Mouse (Mus musculus) erythroblast, embryonic 14.5 days (primary cell): ENCODE measurements around the gene Dkkl1. TPM values are rescaled to one million over a fixed set of nuclear protein-coding genes. Genes with fewer than 3 reads are reported as not detected.
A peak's percentile ranks its signal among the peaks of the same experiment; 100 is the strongest.

ENCODE experiments used
- H3K27me3 ChIP-seq: 2 replicates; pipeline ENCODE4 v1.6.1; 2012; ENCODE audit warnings: inconsistent platforms; ENCODE audit not compliant: control insufficient read depth
- H3K36me3 ChIP-seq: 2 replicates; pipeline ENCODE4 v1.6.1; 2012; ENCODE audit warnings: mild to moderate bottlenecking, inconsistent platforms; ENCODE audit not compliant: control insufficient read depth
- H3K4me1 ChIP-seq: 2 replicates; pipeline ENCODE4 v1.6.1; 2012; ENCODE audit warnings: inconsistent platforms; ENCODE audit not compliant: control insufficient read depth
- H3K4me3 ChIP-seq: replicated peaks from 2 replicates; pipeline ENCODE3; 2012; ENCODE audit warnings: moderate library complexity, mild to moderate bottlenecking, inconsistent platforms
- H3K9me3 ChIP-seq: 2 replicates; pipeline ENCODE4 v1.6.1; 2012; ENCODE audit warnings: low read length, inconsistent platforms, mixed read lengths; ENCODE audit not compliant: control insufficient read depth
- GATA1 ChIP-seq: IDR thresholded peaks from 2 replicates; pipeline ENCODE4 v1.6.1; 2012; ENCODE audit warnings: low read length, inconsistent platforms, mixed read lengths
- TAL1 ChIP-seq: IDR thresholded peaks from 3 replicates; pipeline ENCODE4 v1.6.1; 2012; ENCODE audit warnings: low read length, inconsistent platforms, mixed read lengths
- polyA plus RNA-seq: library from polyadenylated mRNA; stranded (reverse); fragments of >175 nt; gene quantifications from 2 replicates; pipeline ENCODE4 v1.2.3, GENCODE M21; 2012

Gene Dkkl1
- polyA plus RNA-seq, 1 experiment = 0.55 TPM

- peaks cover 40% of the 10 kb centered on the region for H3K4me1 ChIP-seq
- H3K27me3 ChIP-seq = peaks cover 21% of the 10 kb centered on the region
- H3K36me3 ChIP-seq = no peaks in the 10 kb centered on the region
- TF ChIP-seq GATA1 = no peak
- TF ChIP-seq TAL1 = no peak
- H3K4me3 ChIP-seq = peak within 1 kb of the TSS; percentile 61
- no peaks in the 10 kb centered on the region for H3K9me3 ChIP-seq
Measured at GRCm38 (mm10) chr7:45238723-45239496, 27.0 kb upstream of the Dkkl1 start, which contains the start of gene Cd37. Cd37 (minus strand) TSS chr7:45239115.

DNA sequence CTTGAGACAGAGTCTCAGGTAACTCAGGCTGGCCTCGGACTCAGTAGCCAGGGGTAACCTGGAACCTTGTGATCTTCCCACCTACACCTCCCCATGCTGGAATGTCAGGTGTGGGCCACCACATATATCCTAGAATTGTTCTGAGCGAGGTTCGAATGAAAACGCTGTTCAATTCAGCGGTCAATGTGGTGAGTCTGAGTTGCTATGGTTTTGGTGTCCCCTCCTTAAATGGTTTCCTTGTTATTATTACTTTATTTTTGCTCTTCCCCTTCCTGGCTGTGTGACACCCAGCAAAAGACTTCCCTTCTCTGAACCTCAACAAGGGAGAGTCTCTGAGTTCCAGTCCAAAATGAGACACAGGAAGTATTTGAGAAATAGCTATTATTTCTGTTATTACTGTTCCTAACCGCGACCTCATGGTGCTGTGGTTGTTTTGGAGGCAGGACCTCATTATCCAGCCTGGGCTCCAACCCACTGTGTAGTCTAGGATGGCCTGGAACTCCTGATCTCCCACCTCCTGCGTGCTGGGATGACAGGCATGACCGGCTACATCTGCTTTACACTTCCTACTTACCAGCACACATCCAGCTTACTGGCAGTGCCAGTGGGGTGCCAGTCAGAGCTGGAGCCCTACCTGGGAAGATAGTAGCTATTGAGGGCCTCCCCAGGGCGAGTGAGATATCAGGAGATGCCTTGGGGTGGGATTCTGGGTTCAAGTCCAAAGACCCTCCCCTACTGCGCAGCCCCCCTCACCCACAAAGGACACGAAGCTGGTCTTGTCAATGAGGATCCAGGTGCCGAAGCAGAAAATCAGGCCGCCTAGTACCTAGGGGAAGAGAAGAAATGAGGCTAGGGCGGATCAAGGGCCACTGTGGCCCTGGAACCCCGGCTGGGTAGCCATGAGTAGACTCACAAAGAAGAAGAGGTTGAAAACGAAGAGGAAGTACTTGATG is 26.1 kb upstream of the Dkkl1 start:
- Histone ChIP-seq H3K4me1 (peaks cover 48% of the 10 kb centered on the region), H3K27me3 (peaks cover 21% of the 10 kb centered on the region), H3K36me3 (no peaks in the 10 kb centered on the region), H3K4me3 (peak overlapping the region; percentile 61), H3K9me3 (no peaks in the 10 kb centered on the region)
- TF ChIP-seq TAL1 (no peak), GATA1 (no peak)

GRCm38 (mm10) chr7:45235656-45236180 is 23.8 kb upstream of the Dkkl1 start:
- H3K9me3 ChIP-seq = no peaks in the 10 kb centered on the region
- H3K4me1 ChIP-seq = peaks cover 50% of the 10 kb centered on the region
- no peaks in the 10 kb centered on the region for H3K36me3 ChIP-seq
- no peak overlapping the region for H3K4me3 ChIP-seq
- peaks cover 15% of the 10 kb centered on the region for H3K27me3 ChIP-seq
- TF ChIP-seq TAL1 (no peak), GATA1 (no peak)

DNA sequence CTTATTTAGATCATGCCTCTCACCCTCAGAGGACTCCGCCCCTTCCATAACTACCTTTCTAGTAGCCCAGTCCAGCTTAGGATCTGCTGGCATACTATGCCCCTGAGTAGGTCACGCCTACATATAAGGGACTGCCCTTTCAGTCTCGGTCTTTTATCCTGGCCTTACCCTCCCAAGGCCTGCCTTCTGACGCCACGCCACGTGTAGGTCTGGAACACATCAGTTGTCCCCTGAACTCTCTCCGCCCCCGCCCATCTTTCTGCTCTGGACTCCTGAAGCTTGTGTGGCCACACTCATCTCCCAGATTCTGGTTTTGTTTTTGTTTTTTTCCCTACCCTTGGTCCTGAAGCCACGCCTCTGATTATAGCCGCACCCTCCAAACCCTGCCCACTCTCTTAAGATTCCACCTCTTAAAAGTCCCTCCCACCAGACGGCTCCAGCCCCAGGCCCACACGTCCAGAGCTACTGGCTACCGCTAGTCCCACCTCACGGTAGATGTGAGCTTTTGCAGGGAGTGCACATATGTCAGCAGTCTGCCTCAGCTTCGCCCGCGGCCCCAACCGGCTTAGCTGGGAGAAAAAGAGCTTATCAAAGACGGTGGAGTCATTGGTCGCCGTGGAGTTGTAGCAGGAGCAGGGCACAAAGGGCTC is 23.1 kb upstream of the Dkkl1 start:
- no peaks in the 10 kb centered on the region for H3K36me3 ChIP-seq
- peaks cover 12% of the 10 kb centered on the region; the same call in 1 of the 2 replicates for H3K27me3 ChIP-seq
- H3K4me3 ChIP-seq = peak overlapping the region; percentile 8
- TF ChIP-seq GATA1 (no peak), TAL1 (no peak)
- H3K9me3 ChIP-seq = no peaks in the 10 kb centered on the region
- peaks cover 48% of the 10 kb centered on the region for H3K4me1 ChIP-seq

DNA sequence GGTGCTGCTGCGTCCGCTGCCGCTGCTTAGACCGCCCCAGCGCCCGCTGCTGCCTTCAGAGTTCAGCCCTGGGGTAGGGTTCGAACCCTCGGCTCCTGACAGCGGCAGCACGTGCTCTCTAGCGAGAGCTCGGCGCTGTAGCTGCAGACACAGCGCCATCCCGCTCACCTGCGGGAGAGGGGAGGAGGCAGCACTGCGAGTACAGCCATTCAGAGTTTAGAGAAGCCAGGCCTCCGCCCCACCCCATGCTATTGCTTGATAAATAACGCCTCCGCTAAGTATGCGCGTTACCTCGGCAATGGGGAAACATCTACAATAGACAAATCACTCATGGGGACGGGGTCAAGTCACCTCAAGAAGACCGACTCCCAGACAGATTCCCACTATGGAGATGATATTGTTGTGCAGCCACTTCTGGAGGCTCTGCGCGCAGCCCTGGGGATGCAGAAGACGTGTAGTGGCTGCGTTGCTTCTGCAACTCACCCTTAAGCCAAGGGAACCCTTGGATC is 22.4 kb upstream of the Dkkl1 start:
- no peaks in the 10 kb centered on the region for H3K36me3 ChIP-seq
- TF ChIP-seq GATA1 (no peak), TAL1 (no peak)
- H3K9me3 ChIP-seq = no peaks in the 10 kb centered on the region
- peaks cover 48% of the 10 kb centered on the region for H3K4me1 ChIP-seq
- H3K4me3 ChIP-seq = no peak overlapping the region
- H3K27me3 ChIP-seq = peaks cover 12% of the 10 kb centered on the region; the same call in 1 of the 2 replicates

DNA sequence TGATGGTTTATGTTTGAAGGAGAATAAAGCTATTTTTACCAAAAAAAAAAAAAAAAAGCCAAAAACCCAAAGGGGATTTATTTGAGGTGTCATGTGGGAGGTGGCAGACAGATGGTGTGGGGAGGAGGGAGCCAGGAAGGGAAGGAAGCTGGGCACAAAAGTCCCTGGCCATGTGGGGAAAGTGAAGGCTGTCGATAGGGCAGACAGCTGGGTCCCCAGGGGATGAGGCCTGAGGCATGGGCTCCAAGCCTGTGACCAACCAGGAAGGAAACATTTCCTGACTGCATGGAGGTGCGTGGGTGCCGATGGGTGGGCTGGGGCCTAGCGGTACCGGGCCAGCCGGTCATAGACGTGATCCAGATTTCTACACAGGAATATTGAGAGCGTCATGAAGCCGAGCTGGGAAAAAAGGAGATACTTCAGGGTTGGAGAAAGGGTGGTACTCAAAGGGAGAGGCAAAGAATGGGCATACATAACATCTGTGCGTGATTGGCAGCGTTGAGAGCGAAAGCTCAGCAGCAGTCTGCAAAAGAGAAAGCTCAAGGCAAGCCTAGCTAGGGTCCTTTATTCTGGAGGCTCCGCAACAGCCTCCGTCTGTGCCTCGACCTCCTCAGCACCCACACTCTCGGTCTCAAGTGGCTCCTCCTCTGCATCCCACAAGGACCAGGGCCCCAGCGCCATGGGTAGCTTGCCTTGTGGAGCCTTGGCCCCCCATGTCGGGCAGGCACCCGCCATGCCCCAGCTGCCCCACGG is 21.8 kb upstream of the Dkkl1 start:
- TF ChIP-seq GATA1 (no peak), TAL1 (no peak)

DNA sequence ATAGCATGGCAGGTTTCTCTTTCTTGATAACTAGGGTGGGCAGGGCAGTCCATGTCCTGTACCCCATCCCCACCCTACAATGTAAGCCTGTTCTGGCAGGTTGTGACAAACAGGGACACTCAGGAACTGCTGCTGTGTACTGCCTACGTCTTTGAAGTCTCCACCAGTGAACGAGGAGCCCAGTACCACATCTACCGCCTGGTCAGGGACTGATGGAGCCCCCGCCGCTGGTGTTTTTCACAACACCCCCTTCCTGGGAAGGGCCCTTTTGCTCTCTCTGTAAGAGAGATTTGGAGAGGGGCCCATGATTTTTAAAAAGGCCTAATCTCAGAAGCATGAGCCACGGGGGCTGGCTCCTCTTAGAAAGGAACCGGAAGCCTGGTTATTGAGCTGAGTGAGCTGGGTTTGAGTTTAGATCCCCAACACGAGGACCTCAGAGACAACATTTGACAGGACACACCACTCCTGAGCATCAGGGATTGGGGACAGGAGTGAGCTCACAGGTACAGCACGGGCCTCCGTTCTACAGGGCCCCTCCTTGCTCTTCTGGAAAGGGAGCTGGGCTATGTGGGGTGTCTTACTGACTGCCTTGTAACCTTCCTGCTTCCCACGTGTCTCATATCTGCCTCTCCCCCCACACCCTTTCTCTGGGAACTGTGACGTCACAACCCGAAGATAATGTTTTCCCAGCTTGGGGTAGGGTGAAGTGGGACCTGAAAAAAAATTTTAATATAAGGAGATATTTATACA is 20.9 kb upstream of the Dkkl1 start:
- TF ChIP-seq TAL1 = no peak
- no peak for TF ChIP-seq GATA1
- no peaks in the 10 kb centered on the region; the same call in 1 of the 2 replicates for H3K36me3 ChIP-seq
- no peak overlapping the region for H3K4me3 ChIP-seq
- peaks cover 33% of the 10 kb centered on the region for H3K4me1 ChIP-seq
- H3K9me3 ChIP-seq = no peaks in the 10 kb centered on the region
- peaks cover 12% of the 10 kb centered on the region; the same call in 1 of the 2 replicates for H3K27me3 ChIP-seq

More for the DNA sequence above, 21.8 kb upstream of the Dkkl1 start:
- no peaks in the 10 kb centered on the region for H3K36me3 ChIP-seq
- no peaks in the 10 kb centered on the region for H3K9me3 ChIP-seq
- H3K27me3 ChIP-seq = peaks cover 12% of the 10 kb centered on the region; the same call in 1 of the 2 replicates
- H3K4me1 ChIP-seq = peaks cover 41% of the 10 kb centered on the region
- H3K4me3 ChIP-seq = no peak overlapping the region
